Mouse (Mus musculus) CH12.LX (cell line): ENCODE measurements at regions not wholly inside any gene's neighbourhood (a gene's known extent, or its start where the extent isn't known, plus 50 kb on each side); places are given as distances from the start of the nearest gene placed in this dataset.

Experiments
- DNase-seq: peaks from one replicate; pipeline ENCODE4 v3.0.0-alpha.2; 2013; ENCODE audit errors: extremely low read depth
- H3K27ac ChIP-seq: 2 replicates; pipeline ENCODE4 v1.5.1; 2012; ENCODE audit warnings: low read depth, mild to moderate bottlenecking, control low read depth, moderate library complexity; ENCODE audit not compliant: insufficient read depth
- H3K27me3 ChIP-seq: replicated peaks from 2 replicates; pipeline ENCODE3; 2012; ENCODE audit warnings: inconsistent platforms
- H3K36me3 ChIP-seq, 2 experiments: replicated peaks in 1 of 2; 2 replicates each; pipeline versions ENCODE3 to v1.6.1; 2012; ENCODE audit warnings: inconsistent platforms in 1 of 2, low read length in 1 of 2, mild to moderate bottlenecking in 1 of 2, mixed read lengths in 1 of 2, moderate library complexity in 1 of 2; ENCODE audit not compliant: control insufficient read depth in 1 of 2, insufficient read depth in 1 of 2
- H3K4me1 ChIP-seq, 2 experiments: 2 replicates each; pipeline ENCODE4 v1.6.1; 2012; ENCODE audit warnings: inconsistent platforms in 1 of 2, moderate library complexity in 1 of 2; ENCODE audit not compliant: insufficient read depth in 2 of 2, control insufficient read depth in 1 of 2
- H3K4me2 ChIP-seq: 2 replicates; pipeline ENCODE4 v1.6.1; 2012; ENCODE audit warnings: low read depth, mild to moderate bottlenecking, control low read depth; ENCODE audit not compliant: poor library complexity, insufficient read depth, severe bottlenecking
- H3K4me3 ChIP-seq, 3 experiments: fragments of 150-350 bp in 1 of 3; sonication (generic) in 1 of 3; replicated peaks in 1 of 3; 2 replicates each; pipeline versions ENCODE3 to v1.5.1; 2011 to 2012; ENCODE audit warnings: low read depth in 2 of 3, low read length in 2 of 3, mild to moderate bottlenecking in 2 of 3, moderate library complexity in 2 of 3, control low read depth in 1 of 3, improper control_type of control experiment in 1 of 3, inconsistent platforms in 1 of 3, mixed read lengths in 1 of 3; ENCODE audit not compliant: poor library complexity in 1 of 3
- H3K79me2 ChIP-seq: replicated peaks from 2 replicates; pipeline ENCODE4 v1.6.1; 2012; ENCODE audit warnings: mild to moderate bottlenecking, moderate library complexity; ENCODE audit not compliant: control insufficient read depth, poor library complexity, insufficient read depth, severe bottlenecking; ENCODE audit errors: extremely low read depth
- H3K9ac ChIP-seq: 2 replicates; pipeline ENCODE4 v1.6.1; 2012; ENCODE audit warnings: low read depth, mild to moderate bottlenecking, control low read depth, moderate library complexity; ENCODE audit not compliant: insufficient read depth
- H3K9me3 ChIP-seq: replicated peaks from 2 replicates; pipeline ENCODE3; 2012; ENCODE audit warnings: low read length, inconsistent platforms, mixed read lengths
- CHD1 ChIP-seq: IDR thresholded peaks from 2 replicates; pipeline ENCODE4 v1.6.1; 2012; ENCODE audit warnings: low read depth, low read length, improper control_type of control experiment, inconsistent platforms
- CTCF ChIP-seq, 2 experiments: IDR thresholded peaks in 1 of 2; conservative IDR thresholded peaks in 1 of 2; 2 replicates each; pipeline ENCODE4 v1.5.1; 2011 to 2012; ENCODE audit warnings: low read depth in 2 of 2, low read length in 2 of 2, improper control_type of control experiment in 1 of 2, inconsistent platforms in 1 of 2, mild to moderate bottlenecking in 1 of 2, moderate library complexity in 1 of 2
- ELF1 ChIP-seq: IDR thresholded peaks from 2 replicates; pipeline ENCODE4 v1.6.1; 2014; ENCODE audit warnings: low read depth, mild to moderate bottlenecking, inconsistent platforms, low read length, improper control_type of control experiment
- IRF4 ChIP-seq: IDR thresholded peaks from 2 replicates; pipeline ENCODE4 v1.6.1; 2014; ENCODE audit warnings: low read depth, mild to moderate bottlenecking, inconsistent platforms, low read length, improper control_type of control experiment
- JUND ChIP-seq: conservative IDR thresholded peaks from 2 replicates; pipeline ENCODE4 v1.6.1; 2011; ENCODE audit warnings: low read depth, low read length, improper control_type of control experiment
- MAX ChIP-seq: IDR thresholded peaks from 2 replicates; pipeline ENCODE4 v1.6.1; 2011; ENCODE audit warnings: low read length, improper control_type of control experiment
- MEF2A ChIP-seq: IDR thresholded peaks from 2 replicates; pipeline ENCODE4 v1.6.1; 2014; ENCODE audit warnings: low read depth, mild to moderate bottlenecking, inconsistent platforms, low read length, improper control_type of control experiment, borderline replicate concordance
- MXI1 ChIP-seq: IDR thresholded peaks from 2 replicates; pipeline ENCODE4 v1.6.1; 2011; ENCODE audit warnings: mild to moderate bottlenecking, low read depth, low read length, improper control_type of control experiment
- MYC ChIP-seq: IDR thresholded peaks from 2 replicates; pipeline ENCODE4 v1.6.1; 2011; ENCODE audit warnings: low read depth, mild to moderate bottlenecking, improper control_type of control experiment, low read length
- NRF1 ChIP-seq: IDR thresholded peaks from 2 replicates; pipeline ENCODE4 v1.6.1; 2014; ENCODE audit warnings: low read depth, mild to moderate bottlenecking, inconsistent platforms, low read length, improper control_type of control experiment, moderate library complexity
- POLR2AphosphoS2 ChIP-seq: IDR thresholded peaks from 2 replicates; pipeline ENCODE4 v1.6.1; 2011; ENCODE audit warnings: low read depth, low read length, improper control_type of control experiment
- RAD21 ChIP-seq: IDR thresholded peaks from 2 replicates; pipeline ENCODE4 v1.6.1; 2011; ENCODE audit warnings: low read depth, mild to moderate bottlenecking, low read length, improper control_type of control experiment, moderate library complexity
- RCOR1 ChIP-seq: conservative IDR thresholded peaks from 2 replicates; pipeline ENCODE4 v1.6.1; 2012; ENCODE audit warnings: low read depth, mild to moderate bottlenecking, inconsistent platforms, low read length, improper control_type of control experiment
- SIN3A ChIP-seq: IDR thresholded peaks from 2 replicates; pipeline ENCODE4 v1.6.1; 2012; ENCODE audit warnings: low read length, improper control_type of control experiment, inconsistent platforms
- SMC3 ChIP-seq: IDR thresholded peaks from 2 replicates; pipeline ENCODE4 v1.6.1; 2011; ENCODE audit warnings: low read depth, low read length, improper control_type of control experiment
- TBP ChIP-seq: conservative IDR thresholded peaks from 2 replicates; pipeline ENCODE4 v1.6.1; 2011; ENCODE audit warnings: low read depth, low read length, improper control_type of control experiment
- TCF12 ChIP-seq: IDR thresholded peaks from 2 replicates; pipeline ENCODE4 v1.6.1; 2014; ENCODE audit warnings: low read depth, mild to moderate bottlenecking, inconsistent platforms, low read length, improper control_type of control experiment
- UBTF ChIP-seq: IDR thresholded peaks from 2 replicates; pipeline ENCODE4 v1.6.1; 2012; ENCODE audit warnings: low read depth, mild to moderate bottlenecking, inconsistent platforms, low read length, improper control_type of control experiment, moderate library complexity
- USF1 ChIP-seq: IDR thresholded peaks from 2 replicates; pipeline ENCODE4 v1.6.1; 2014; ENCODE audit warnings: low read depth, mild to moderate bottlenecking, inconsistent platforms, low read length, improper control_type of control experiment
- ZC3H11A ChIP-seq: IDR thresholded peaks from 2 replicates; pipeline ENCODE4 v1.6.1; 2012; ENCODE audit warnings: low read depth, mild to moderate bottlenecking, inconsistent platforms, low read length, improper control_type of control experiment
- ZKSCAN1 ChIP-seq: IDR thresholded peaks from 2 replicates; pipeline ENCODE4 v1.6.1; 2012; ENCODE audit warnings: low read depth, inconsistent platforms, low read length, improper control_type of control experiment, borderline replicate concordance
- ZNF384 ChIP-seq: IDR thresholded peaks from 2 replicates; pipeline ENCODE4 v1.6.1; 2012; ENCODE audit warnings: low read depth, low read length, improper control_type of control experiment, inconsistent platforms
- dilution Hi-C: fragments of 300-500 bp; cut with MboI; formaldehyde crosslinking; loops from 2 replicates; pipeline ENCODE4 v1.14.3; 2020; ENCODE audit warnings: low sequenced_read_pairs; ENCODE audit not compliant: extremely low pct_unique_long_range_greater_than_20kb, extremely low pct_ligation_motif_present
- in situ Hi-C: fragments of 300-500 bp; cut with MboI; formaldehyde crosslinking; loops from 3 replicates; pipeline ENCODE4 v1.14.3; 2019; ENCODE audit warnings: low sequenced_read_pairs, low pct_ligation_motif_present, low pct_unique_long_range_greater_than_20kb, mixed read lengths

- Histone ChIP-seq H3K4me2 (no peak overlapping the region), H3K27me3 (no peaks in the 10 kb centered on the region), H3K27ac (no peak overlapping the region), H3K4me1 (peaks cover 3 to 7% of the 10 kb centered on the region in 2 experiments; a peak in 2 of 4 replicates), H3K9ac (no peak overlapping the region), H3K9me3 (no peaks in the 10 kb centered on the region), H3K4me3 (no peak overlapping the region), H3K36me3 (no peaks in the 10 kb centered on the region), H3K79me2 (no peaks in the 10 kb centered on the region)
- TF ChIP-seq USF1: no peak
- no peak for TF ChIP-seq ZC3H11A
- no peak for TF ChIP-seq SIN3A
- TF ChIP-seq UBTF: no peak
- TF ChIP-seq CHD1: no peak
- no peak for TF ChIP-seq NRF1
- no peak for DNase-seq
- dilution Hi-C loops (no loop called here), in situ Hi-C loops (no loop called here)
Observed at GRCm38 (mm10) chr5:4498425-4498824, 259.4 kb downstream of the Fzd1 start.

- no peak for TF ChIP-seq MYC
- TF ChIP-seq UBTF: no peak
- no peak for TF ChIP-seq ZNF384
- TF ChIP-seq MAX: no peak
- no peak for TF ChIP-seq JUND
- TF ChIP-seq USF1: no peak
- no peak for TF ChIP-seq CTCF (conservative IDR thresholded peaks at IDR 0.05 in 1 of 2, IDR thresholded peaks at IDR 0.05 in 1 of 2; ENCODE audit: low read depth in 2 of 2, low read length in 2 of 2)
- TF ChIP-seq MXI1: no peak
- TF ChIP-seq RAD21: no peak
- TF ChIP-seq ZKSCAN1: no peak
- TF ChIP-seq TCF12: no peak
- TF ChIP-seq SMC3: no peak
- TF ChIP-seq RCOR1: no peak
- TF ChIP-seq ELF1: no peak
- TF ChIP-seq POLR2AphosphoS2: no peak
- TF ChIP-seq IRF4: no peak
- no peak for TF ChIP-seq TBP
- TF ChIP-seq MEF2A: no peak
- TF ChIP-seq CHD1: no peak
- Histone ChIP-seq H3K9me3 (no peaks in the 10 kb centered on the region), H3K4me3 (no peak overlapping the region), H3K9ac (no peak overlapping the region), H3K79me2 (no peaks in the 10 kb centered on the region), H3K4me2 (no peak overlapping the region), H3K4me1 (peaks cover 3 to 7% of the 10 kb centered on the region in 2 experiments; a peak in 2 of 4 replicates), H3K36me3 (no peaks in the 10 kb centered on the region), H3K27ac (no peak overlapping the region), H3K27me3 (no peaks in the 10 kb centered on the region)
- no peak for DNase-seq
- dilution Hi-C loops (no loop called here), in situ Hi-C loops (no loop called here)
Observed at GRCm38 (mm10) chr5:4496907-4497200, 261.0 kb downstream of the Fzd1 start.
